Mouse (Mus musculus) forelimb bud, embryonic 11.5 days (tissue): Measurements from ENCODE around the gene Lrrc8a.

Source experiments
- DNase-seq: peaks from one replicate; pipeline ENCODE4 v3.0.0-alpha.2; 2012; ENCODE audit warnings: low read depth, low spot score

Lrrc8a gene

DNA sequence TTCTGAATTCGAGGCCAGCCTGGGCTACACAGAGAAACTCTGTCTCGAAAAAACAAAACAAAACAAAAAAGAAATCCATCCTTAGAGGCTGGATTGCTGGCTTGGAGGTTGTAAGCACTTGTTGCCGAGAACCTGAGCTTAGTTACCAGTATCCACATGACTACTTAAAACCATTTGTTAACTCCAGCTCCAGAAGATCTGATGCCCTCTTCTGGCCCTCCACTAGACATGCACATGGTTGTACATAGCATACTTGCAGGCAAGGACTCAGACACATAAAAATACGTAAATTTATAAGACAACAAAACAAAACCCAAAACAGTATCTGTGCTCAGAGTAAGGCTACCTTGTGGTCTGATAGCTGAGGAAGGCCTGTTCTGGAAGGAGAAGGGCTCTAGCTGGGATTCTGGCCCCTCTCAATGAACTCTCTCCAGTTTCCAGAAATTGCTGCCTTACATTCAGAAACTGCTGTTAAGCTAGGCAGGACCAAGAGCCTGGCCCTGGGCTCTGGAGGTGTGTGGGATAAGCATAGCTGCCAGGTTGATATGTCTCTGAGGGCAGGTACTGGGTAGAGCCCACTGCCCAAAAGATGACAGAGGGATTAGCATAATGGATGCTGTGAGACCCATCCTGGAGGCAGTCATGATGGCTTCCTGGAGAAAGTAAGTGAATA, 23.7 kb downstream of the Lrrc8a start:
- no peak for DNase-seq

DNA sequence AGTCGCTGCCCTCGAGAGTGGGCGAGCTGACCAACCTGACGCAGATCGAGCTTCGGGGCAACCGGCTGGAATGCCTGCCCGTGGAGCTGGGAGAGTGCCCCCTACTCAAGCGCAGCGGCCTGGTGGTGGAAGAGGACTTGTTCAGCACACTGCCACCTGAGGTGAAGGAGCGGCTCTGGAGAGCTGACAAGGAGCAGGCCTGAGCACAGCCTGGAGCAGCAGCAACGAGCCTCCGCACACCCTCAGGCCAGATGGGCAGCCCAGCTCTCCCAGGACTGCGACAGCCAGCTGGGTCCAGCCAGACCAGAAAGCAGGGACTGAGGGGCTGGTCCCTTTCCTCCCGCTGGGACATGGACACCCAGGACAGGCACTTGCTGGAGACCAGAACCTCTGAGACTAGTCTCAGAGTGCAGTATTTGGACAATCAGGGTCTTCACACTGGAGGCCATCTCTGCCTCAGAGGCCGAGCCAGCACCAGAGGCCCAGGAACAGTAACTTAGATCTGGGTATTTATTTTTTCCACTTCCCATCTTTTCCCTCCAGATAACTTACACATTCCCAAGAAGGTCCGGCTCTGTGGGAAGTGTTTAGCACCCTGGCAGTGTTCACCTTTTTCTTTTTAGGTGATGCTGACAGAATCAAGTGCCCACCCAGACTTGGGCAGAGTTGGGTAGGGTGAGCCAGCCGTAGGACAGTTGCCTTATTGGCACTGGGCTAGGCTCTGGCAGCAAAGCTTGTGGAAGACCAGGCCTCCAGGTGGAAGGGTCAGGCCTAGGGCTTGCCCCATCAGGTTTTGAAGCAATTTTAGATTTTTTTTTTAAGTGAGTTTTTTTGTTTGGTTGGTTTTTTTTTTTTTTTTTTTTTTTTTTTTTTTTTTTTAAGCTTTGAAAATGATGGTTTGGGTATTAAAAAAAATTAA, 24.7 kb downstream of the Lrrc8a start:
- no peak for DNase-seq

DNA sequence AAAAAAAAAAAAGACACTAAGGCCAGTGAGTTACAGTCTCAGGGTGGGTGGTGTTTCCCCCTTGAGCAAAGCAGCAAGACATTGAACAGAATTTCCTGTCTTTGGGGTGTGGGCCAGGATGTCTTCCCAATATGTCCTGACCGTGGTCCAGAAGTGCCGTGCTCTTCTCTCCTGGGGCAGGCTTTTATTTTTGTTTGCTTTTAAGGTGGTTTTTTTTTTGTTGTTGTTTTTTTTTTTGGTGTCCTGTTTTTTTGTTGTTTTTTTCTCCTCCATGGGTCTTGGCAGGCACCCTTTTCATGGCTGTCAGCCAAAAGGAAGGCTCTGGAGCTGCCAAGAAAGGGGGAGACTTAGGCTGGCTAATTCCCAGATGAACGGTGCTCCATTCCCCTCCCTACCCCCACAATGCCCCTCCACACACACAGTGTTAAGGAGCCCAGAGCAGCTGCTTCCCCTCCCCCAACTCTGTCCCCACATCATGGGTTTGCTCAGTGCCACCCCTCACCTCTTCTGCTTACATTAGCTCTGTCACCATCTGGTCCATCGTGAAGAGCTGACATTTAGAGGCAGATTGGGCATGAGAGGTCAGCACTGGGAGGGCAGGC, 25.4 kb downstream of the Lrrc8a start:
- no peak for DNase-seq

DNA sequence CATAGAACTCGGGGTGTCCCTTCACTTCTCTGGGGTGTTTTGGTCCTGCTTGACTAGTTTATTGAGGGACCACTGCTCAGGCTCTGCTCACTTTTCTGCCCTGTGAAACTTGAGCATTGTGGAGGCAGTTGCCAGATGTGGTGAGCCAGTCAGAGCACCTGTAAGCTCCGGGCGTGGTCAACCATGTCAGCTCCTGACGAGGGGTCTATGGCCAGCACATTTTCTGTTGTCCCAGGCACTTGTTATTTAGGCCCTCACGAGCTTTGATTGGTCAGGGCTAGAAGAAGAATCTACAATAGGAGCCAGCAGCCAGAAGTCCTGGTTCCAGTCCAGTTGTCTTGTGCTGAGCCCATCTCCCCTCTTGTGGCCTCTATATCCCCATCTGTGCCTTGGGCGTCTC, 26.3 kb downstream of the Lrrc8a start:
- DNase-seq = no peak

DNA sequence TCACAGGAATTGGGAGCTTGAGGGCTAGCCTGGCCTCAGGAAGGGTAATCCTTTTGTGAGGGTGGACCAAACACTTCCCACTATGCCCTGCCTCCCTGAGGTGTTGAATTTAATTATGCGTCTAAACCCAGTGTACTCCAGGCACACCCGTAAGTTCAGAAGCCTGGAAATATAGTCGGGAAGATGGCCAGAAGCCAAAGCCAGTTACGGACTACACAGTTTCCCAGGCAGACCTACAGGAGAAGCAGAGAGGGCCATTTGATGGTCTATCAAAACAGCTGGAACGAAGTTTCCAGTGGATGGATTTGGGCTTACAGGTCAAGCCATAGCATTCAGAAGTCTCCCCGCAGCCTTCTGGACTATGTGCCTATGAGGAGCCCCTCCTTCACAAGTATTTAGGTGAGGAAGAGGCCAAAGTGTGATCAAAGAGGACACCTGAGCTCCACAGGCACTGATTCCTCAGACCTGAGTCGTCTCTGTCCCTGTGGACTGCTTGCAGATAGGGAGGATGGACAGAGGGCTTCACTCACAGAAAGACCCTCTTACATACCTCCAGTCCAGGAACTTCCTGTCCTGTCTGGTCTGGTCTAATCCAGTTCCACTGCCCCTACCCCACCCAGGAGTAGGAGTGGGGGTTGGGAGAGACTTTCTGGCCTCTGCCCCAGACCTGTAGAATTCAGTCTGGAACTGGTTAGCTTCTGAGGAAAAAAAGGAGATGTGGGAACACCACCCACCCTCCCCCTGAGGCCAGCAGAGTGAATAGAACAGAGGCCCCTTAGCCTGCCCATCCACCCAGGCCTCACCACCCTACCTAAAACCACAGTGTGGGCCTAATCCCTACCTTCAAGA, 27.4 kb downstream of the Lrrc8a start:
- DNase-seq = peak; percentile 44

DNA sequence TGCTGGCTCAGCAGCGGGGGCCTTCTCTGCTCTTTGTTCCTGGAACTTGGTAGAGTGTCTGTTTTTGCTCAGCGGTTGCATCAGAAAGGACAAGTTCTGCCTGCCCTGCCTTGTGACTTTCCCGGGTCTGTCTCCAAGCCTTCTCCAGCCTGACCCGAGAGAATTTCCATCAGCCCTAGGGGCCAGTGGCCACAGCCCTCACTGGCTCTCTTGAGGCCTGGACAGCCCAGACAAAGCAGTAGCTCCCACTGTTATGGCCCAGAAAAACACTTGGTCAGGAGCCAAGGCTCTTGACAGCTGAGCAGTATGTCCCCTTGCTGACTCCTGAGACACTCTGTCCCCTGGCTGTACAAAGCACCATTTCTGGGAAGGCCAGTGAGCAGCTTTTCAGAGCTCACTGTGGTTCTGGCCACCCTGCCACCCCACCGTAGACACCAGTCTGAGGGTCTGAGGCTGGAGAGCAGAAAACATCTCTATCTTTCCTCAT, 28.3 kb downstream of the Lrrc8a start, which contains the start of gene Phyhd1:
TSS of gene Phyhd1 (plus strand) at position 437 of the 487 bp plus-strand sequence.
- DNase-seq = no peak

DNA sequence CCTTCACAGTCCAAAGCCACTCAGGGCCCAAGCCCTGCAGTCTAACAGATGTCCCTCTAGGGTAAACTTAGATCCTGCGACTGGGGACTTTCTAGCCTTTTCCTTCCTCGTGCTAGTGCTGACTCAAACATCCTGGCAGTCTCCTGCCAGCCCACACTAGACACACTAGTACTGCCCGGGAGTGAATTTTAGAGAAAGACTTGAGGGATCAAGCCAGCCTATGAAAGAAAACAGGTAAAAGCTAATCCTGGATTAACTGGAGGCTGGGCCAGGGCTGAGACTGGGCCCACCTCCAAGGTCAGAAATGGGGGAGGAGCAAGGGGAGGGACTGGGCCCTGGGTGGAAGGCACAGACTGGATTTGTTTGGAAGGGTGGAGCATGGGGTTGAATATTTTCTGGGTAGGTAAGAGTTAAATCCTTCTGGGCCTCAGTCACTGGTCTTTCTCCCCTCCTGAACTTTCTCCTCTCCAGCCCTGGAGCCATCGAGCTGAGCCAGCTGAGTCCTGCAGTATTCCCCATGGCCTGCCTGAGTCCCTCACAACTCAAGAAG, 29.0 kb downstream of the Lrrc8a start:
- peak; percentile 26 for DNase-seq

DNA sequence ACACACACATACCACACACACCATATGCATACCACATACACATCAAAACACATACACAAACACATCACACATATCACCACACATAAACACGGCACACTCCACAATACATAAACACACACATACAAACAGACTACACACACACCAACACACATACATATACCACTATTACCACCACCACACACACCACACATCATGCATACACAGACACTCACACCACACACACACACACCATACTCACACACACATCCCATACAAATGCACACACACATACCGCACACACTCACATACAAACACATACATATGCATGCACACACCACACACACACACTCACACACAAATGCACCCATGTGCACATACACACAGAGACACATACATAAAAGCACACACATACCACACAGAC, 30.0 kb downstream of the Lrrc8a start:
- DNase-seq = no peak

DNA sequence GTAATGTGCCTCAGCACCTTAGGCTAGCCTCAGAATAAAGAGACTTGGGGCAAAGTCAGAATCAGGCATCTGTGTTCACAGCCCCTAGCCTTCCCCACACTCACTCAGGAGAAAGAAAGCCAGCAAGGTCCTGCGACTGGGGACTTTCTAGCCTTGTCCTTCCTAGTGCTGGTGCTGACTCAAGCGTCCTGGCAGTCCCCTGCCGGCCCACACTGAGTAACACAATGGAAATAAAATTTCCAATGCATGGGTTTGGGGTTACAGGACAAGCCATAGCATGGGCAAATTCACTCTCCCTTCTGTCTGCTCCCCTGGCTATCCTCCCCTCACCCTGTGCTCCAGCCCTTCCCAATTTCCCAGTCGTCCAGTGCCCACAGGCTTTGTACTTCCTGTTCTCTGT, 30.9 kb downstream of the Lrrc8a start:
- no peak for DNase-seq

DNA sequence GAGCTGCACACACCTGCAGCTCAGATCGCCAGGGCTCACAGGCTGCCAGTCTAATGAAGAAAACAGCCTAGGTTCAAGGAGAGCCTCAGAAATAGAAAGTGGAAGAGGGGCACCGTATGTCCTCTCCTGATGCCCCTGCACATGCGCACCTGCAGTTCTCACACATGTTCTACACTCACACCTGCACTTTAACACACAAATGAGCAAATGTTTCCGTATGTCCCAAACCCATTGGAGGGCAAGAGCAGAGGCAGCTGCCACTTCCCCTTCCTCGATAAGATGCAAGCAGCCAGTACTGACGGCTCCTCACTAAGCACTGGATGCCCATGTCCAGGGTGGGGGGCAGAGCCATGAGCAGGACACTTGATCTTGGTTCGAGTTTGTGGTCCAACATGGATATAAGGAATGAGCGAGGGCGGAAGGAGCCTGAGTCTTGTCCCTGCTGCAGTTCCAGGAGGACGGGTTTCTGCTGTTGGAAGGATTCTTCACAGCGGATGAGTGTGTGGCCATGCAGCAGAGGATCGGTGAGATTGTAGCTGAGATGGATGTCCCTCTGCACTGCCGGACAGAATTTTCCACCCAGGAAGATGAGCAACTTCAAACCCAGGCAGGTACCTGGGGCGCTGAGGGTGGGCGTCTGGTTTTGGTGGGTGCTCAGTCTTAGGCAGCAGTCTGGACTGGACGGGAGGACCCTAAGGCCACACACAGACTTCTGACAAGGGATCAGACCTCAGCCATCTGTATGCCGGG, 31.9 kb downstream of the Lrrc8a start:
- no peak for DNase-seq

DNA sequence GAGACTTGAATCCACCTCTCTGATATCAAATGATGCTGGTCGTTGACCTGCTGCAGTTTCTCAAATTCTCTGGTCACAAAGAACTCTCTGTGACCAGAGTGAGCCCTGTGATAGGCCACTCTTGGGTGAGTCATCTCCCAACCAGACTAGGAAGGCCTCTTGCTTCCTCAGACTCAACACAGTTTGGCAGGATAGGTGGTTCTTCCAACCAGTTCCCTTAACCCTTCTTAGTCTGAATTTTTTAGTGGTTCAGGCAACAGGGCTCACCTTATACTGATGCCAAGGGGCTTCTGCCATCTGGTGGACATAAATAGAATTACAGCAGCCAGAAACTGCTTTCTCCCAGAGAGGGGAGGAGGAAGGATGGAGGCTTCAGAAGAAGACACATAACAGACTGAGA, 32.6 kb downstream of the Lrrc8a start:
- peak; percentile 68 for DNase-seq

DNA sequence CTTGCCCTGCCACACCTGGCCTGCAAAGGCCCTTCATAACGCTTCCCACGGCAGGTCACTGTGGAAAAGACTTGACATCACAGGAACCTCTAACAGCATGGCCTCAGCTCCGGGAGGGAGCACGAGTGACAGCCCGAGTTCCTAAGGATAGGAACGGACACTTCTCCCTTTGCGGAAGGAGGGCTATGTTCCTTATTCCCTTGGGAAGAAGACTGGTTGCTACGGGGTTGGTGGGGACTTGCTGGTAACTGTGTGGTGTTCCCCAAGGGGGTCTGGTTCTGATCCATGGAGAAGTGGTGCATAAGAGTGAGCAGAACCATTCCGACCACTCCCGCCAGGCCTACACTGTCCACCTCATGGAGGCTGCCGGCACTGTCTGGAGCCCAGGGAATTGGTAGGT, 43.2 kb downstream of the Lrrc8a start, which contains the start of gene Gm28038:
TSS of gene Gm28038 (plus strand) at position 301 of the 400 bp plus-strand sequence.
- no peak for DNase-seq

DNA sequence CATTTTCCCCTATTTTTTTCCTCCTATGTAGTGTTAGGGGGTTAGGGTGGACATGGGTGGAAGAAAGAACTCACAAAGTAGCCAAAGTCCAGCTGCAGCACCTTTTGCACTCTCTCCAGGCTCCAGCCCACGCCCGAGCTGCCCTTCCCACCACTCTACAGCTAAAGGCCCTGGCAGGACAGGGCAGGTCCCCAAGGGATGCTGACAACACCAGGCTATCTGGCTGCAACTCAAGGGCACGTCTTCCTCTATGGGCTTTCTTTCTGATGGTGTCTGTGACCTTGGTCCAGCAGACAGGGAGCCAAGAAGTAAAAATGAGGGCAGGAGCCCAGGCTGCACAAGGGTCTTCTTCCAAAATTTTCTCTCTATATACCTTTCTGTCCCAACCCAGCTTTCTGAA, 44.1 kb downstream of the Lrrc8a start:
- no peak for DNase-seq

DNA sequence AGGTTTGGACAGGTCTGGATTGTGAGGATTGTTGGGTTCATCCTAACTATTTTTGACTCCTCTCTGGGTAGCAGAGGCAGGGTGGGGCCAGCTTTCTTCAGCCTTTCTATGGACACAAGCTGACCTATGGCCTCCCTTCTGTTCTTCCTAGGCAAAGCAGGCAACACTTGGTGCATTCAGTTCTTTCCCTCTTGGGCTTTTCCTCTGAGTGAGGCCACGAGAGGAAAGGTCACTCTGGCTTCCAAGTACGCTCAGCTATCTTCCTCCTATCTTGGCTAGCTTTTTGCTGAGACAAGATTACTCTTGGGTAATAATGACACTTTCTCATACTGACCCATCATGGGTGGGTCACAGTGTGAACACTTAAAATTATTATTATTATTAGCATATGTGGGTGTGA, 45.7 kb downstream of the Lrrc8a start:
- DNase-seq = no peak

DNA sequence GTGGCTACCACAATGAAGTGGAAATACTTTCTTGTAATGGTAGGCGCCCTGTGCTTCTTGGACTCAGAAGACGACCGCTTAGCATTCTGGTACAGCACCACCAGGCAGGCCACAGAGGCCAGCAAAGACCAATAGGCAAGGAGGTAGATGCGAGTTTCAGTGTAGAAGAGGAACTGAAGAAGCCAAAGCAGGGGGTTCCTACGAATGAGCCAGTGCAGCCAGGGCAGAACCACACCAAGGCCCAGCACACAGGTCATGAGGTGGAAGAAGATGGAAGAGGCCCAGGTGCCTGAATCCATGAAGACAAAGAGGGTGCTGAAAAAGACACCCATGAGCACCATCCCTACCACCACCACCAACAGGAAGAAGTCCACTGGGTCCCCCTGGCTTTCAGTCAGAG, 47.5 kb downstream of the Lrrc8a start:
- DNase-seq = no peak

DNA sequence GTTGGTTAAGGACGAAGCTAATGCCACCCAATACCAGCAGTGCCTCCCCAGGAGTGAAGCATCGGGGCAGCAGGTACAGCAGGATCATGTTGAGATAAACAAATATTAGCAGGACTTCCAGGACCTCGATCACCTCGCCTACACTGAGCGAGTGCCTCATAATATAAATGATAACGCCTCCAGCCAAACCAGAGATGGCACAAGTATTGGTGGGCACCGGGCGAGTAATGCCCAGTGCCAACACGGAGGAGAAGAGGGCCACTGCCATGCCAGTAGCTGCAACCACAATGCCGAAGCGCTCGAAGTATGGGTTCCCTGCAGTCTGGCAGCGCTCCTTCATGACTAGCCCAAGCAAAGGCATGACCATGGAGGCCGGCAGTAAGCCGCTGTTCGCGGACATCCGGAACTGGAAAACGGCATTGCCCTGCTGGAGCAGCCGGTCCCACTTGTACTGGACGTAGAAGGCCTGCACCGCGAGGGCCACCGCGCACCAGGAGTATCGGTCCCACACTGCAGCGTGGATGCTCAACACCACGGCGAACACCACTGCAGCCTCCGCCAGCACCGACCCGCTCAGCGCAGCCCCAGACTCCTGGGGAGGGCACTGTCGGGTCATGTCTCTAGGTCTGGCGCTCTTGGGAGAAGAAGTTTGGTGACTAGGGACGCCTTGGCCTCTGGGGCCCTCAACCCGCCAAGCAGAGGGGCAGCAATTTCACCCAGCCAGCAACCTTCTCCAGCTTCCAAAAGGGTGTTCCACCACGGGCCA, 48.1 kb downstream of the Lrrc8a start:
- no peak for DNase-seq

DNA sequence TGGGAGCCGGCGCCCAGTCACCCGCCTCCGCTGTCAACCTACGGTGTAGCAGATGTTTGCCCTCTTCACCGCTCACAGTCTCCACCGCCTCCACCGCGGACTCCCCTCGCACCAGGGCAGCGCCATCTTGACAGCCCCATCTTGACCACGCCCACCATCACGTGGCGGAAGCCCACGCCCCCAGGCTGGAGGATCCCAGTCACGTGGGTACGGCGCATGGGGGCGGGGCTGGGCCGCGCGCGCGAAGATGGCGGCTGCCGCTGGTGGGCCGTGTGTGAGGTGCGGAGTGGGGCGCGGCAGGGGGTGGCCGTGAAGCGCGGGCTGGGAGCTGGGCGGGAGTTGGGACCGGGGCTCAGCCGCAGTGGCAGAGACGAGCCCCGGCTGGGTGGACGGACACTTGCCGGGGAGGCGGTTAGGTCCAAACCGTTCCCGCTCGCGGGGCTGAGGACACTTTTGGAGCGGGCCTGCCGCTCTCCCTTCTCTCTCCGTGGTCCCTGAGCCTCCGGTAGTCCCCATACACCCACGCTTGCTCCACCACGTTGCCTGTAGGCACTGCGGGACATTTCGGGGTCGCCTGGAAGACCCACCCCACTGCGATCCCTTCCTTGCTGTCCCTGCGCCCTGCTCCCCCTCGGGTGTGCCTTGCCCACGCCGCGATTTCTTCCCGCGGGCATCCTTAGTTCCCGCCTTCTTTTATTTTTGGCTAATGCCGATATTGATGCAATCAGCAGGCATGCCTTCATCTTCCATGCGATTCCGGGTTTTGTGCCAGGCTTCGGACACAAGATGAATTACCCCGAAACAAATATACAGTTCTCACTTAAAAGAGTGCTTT, 48.9 kb downstream of the Lrrc8a start, which contains the start of the genes Dolk and Nup188:
TSS of gene Dolk (minus strand) at position 143 of the 835 bp plus-strand sequence.
TSS of gene Nup188 (plus strand) at position 206 of the 835 bp plus-strand sequence.
- DNase-seq = peak; percentile 95

DNA sequence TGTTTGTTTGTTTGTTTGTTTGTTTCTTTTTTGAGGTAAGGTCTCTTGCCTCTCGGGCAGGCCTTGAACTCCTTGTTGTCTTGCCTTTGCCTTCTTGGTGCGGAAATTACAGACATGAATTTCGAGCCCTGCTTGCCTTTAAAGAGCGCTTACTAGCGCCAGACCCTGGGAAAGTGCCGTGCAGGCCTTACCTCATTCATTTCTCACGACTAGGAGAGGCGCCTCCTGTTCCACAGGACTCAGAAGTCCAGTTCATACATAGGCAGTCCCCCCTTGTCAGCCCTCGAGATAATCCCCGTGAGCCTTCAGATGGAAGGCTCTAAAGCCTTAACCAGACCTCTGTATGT, 49.5 kb downstream of the Lrrc8a start:
- DNase-seq = peak; percentile 45

DNA sequence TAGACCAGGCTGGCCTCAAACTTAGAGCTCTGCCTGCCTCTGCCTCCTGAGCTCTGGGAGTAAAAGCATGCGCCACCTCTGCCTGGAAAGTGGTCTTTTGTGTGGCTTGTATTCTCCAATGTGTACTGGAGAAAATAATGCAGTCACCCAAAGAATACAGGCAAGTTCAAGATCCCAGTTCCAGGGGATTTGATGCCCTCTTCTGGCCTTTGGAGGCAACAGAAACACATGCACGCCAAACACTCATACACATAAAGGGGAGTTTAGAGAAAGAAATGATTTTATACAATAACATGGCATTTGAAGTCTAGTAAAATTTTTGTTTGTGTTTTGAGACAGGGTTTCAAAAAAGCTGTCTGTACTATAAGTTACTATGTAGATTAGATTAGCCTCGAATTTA, 62.0 kb downstream of the Lrrc8a start:
- DNase-seq = no peak
